Mouse (Mus musculus) hindbrain, embryonic 14.5 days (tissue): Measurements from ENCODE around the gene Znrf4. TPM values are rescaled to one million over a fixed set of nuclear protein-coding genes. Genes with fewer than 3 reads are reported as not detected.

Experiments
- ATAC-seq: fragments of 200-750 bp; cut with Nextera tagmentation; 2 replicates; pipeline ENCODE4 v1.8.0; 2017; ENCODE audit warnings: moderate number of reproducible peaks, mild to moderate bottlenecking, moderate TSS enrichment, moderate library complexity; ENCODE audit not compliant: low FRiP score
- DNase-seq: peaks from one replicate; pipeline ENCODE4 v3.0.0-alpha.2; 2015; ENCODE audit warnings: low spot score
- H3K27ac ChIP-seq: fragments of 300-500 bp; sonication (generic); 2 replicates; pipeline ENCODE4 v1.5.1; 2014; ENCODE audit warnings: mild to moderate bottlenecking, moderate library complexity
- H3K27me3 ChIP-seq: fragments of 300-500 bp; sonication (generic); 2 replicates; pipeline ENCODE4 v1.6.1; 2014; ENCODE audit warnings: mild to moderate bottlenecking, low read length, mixed read lengths; ENCODE audit not compliant: control insufficient read depth, insufficient read depth
- H3K36me3 ChIP-seq: fragments of 300-500 bp; sonication (generic); replicated peaks from 2 replicates; pipeline ENCODE4 v1.6.1; 2014; ENCODE audit not compliant: control insufficient read depth, insufficient read depth
- H3K4me1 ChIP-seq: fragments of 300-500 bp; sonication (generic); replicated peaks from 2 replicates; pipeline ENCODE4 v1.6.1; 2014; ENCODE audit warnings: antibody characterized with exemption, low read length, mixed read lengths; ENCODE audit not compliant: control insufficient read depth, insufficient read depth
- H3K4me2 ChIP-seq: fragments of 300-500 bp; sonication (generic); replicated peaks from 2 replicates; pipeline ENCODE4 v1.6.1; 2014; ENCODE audit warnings: mild to moderate bottlenecking, moderate library complexity
- H3K4me3 ChIP-seq: fragments of 300-500 bp; sonication (generic); replicated peaks from 2 replicates; pipeline ENCODE4 v1.5.1; 2014; ENCODE audit warnings: mild to moderate bottlenecking, low read length
- H3K9ac ChIP-seq: fragments of 300-500 bp; sonication (generic); 2 replicates; pipeline ENCODE4 v1.6.1; 2014
- H3K9me3 ChIP-seq: fragments of 300-500 bp; sonication (generic); 2 replicates; pipeline ENCODE4 v1.6.1; 2016; ENCODE audit warnings: low read length; ENCODE audit not compliant: control insufficient read depth
- WGBS: fragments of 180-500 bp; shearing (Covaris S2); extraction: QIAGEN DNeasy Blood & Tissue Kit; methylation state at CpG from one replicate; pipeline ENCODE4 v1.1.7; 2014; 5-methylcytosine and 5-hydroxymethylcytosine counted together
- polyA plus RNA-seq: library from polyadenylated mRNA; unstranded; fragments of >200 nt; fragmentation: Nextera tagmentation; extraction: Ambion mirVana; gene quantifications from 2 replicates; pipeline ENCODE4 v1.2.1, GENCODE M21; 2014

Znrf4 gene
- polyA plus RNA-seq, 1 experiment from 2014 or later: not detected

- H3K4me3 ChIP-seq: no peak overlapping the region
Measured at GRCm38 (mm10) chr17:56482671-56483070, 29.6 kb downstream of the Znrf4 start.

GRCm38 (mm10) chr17:56479358-56479757 lies 32.9 kb downstream of the Znrf4 start:
- Histone ChIP-seq H3K36me3 (no peaks in the 10 kb centered on the region), H3K4me3 (no peak overlapping the region), H3K4me1 (no peaks in the 10 kb centered on the region), H3K27me3 (no peaks in the 10 kb centered on the region), H3K9ac (no peak overlapping the region), H3K27ac (no peak overlapping the region), H3K9me3 (no peaks in the 10 kb centered on the region), H3K4me2 (no peak overlapping the region)
- ATAC-seq: no peak
- peak; percentile 70 for DNase-seq
- 10% methylated on average over 6 of the region's 6 CpGs for WGBS

More at GRCm38 (mm10) chr17:56482671-56483070, 29.6 kb downstream of the Znrf4 start:
- H3K4me1 ChIP-seq: peaks cover 7% of the 10 kb centered on the region
- H3K4me2 ChIP-seq: no peak overlapping the region
- H3K36me3 ChIP-seq: no peaks in the 10 kb centered on the region
- 86% methylated on average over 1 of the region's 1 CpGs for WGBS
- no peak overlapping the region for H3K9ac ChIP-seq
- no peak overlapping the region for H3K27ac ChIP-seq
- ATAC-seq (no peak), DNase-seq (no peak)
- no peaks in the 10 kb centered on the region for H3K27me3 ChIP-seq
- no peaks in the 10 kb centered on the region for H3K9me3 ChIP-seq

- 70% methylated on average over 11 of the region's 11 CpGs for WGBS
- no peak overlapping the region for H3K4me3 ChIP-seq
Measured at GRCm38 (mm10) chr17:56478191-56478611, 34.0 kb downstream of the Znrf4 start.

GRCm38 (mm10) chr17:56477191-56477818 lies 34.9 kb downstream of the Znrf4 start:
- no peaks in the 10 kb centered on the region for H3K9me3 ChIP-seq
- no peaks in the 10 kb centered on the region for H3K36me3 ChIP-seq
- no peak for DNase-seq
- H3K4me1 ChIP-seq: peaks cover 16% of the 10 kb centered on the region
- H3K4me2 ChIP-seq: no peak overlapping the region
- H3K27me3 ChIP-seq: no peaks in the 10 kb centered on the region
- no peak overlapping the region for H3K27ac ChIP-seq
- H3K4me3 ChIP-seq: no peak overlapping the region
- 80% methylated on average over 19 of the region's 19 CpGs for WGBS
- ATAC-seq: no peak
- H3K9ac ChIP-seq: no peak overlapping the region

More at GRCm38 (mm10) chr17:56478191-56478611, 34.0 kb downstream of the Znrf4 start:
- H3K36me3 ChIP-seq: no peaks in the 10 kb centered on the region
- no peaks in the 10 kb centered on the region for H3K27me3 ChIP-seq
- DNase-seq (no peak), ATAC-seq (no peak)
- H3K27ac ChIP-seq: no peak overlapping the region
- peaks cover 8% of the 10 kb centered on the region for H3K4me1 ChIP-seq
- H3K4me2 ChIP-seq: no peak overlapping the region
- H3K9me3 ChIP-seq: no peaks in the 10 kb centered on the region
- H3K9ac ChIP-seq: no peak overlapping the region

- Histone ChIP-seq H3K36me3 (no peaks in the 10 kb centered on the region), H3K4me3 (peak within 1 kb of the TSS; percentile 87), H3K27me3 (no peaks in the 10 kb centered on the region), H3K27ac (peak within 1 kb of the TSS; percentile 96), H3K9ac (peak within 1 kb of the TSS; percentile 91), H3K4me1 (peaks cover 25% of the 10 kb centered on the region), H3K9me3 (no peaks in the 10 kb centered on the region), H3K4me2 (peak within 1 kb of the TSS; percentile 99)
- ATAC-seq (peak; percentile 88), DNase-seq (peak; percentile 98)
- WGBS: 0% methylated on average over 25 of the region's 27 CpGs
Measured at GRCm38 (mm10) chr17:56476402-56476752, 35.9 kb downstream of the Znrf4 start, which contains the start of gene Ptprs. Gene Ptprs (minus strand): TSS chr17:56476483.

- H3K4me2 ChIP-seq: peak overlapping the region; percentile 99
- peaks cover 31% of the 10 kb centered on the region for H3K4me1 ChIP-seq
- peak overlapping the region; percentile 87 for H3K4me3 ChIP-seq
- no peaks in the 10 kb centered on the region for H3K9me3 ChIP-seq
- peak; percentile 35 for ATAC-seq
- 2% methylated on average over 61 of the region's 66 CpGs for WGBS
- H3K36me3 ChIP-seq: no peaks in the 10 kb centered on the region
- no peaks in the 10 kb centered on the region for H3K27me3 ChIP-seq
- H3K9ac ChIP-seq: peak overlapping the region; percentile 91
- peak; percentile 63 for DNase-seq
- H3K27ac ChIP-seq: peak overlapping the region; percentile 96
Measured at GRCm38 (mm10) chr17:56475584-56476401, 36.4 kb downstream of the Znrf4 start.

- under 1% methylated on average over 24 of the region's 24 CpGs for WGBS
- peak; percentile 78 for DNase-seq
- H3K4me3 ChIP-seq: peak overlapping the region; percentile 87
Measured at GRCm38 (mm10) chr17:56474831-56475581, 37.2 kb downstream of the Znrf4 start.

GRCm38 (mm10) chr17:56474311-56474830 lies 37.9 kb downstream of the Znrf4 start:
- Histone ChIP-seq H3K9ac (peak overlapping the region; percentile 91), H3K36me3 (no peaks in the 10 kb centered on the region), H3K9me3 (no peaks in the 10 kb centered on the region), H3K27ac (peak overlapping the region; percentile 96), H3K27me3 (no peaks in the 10 kb centered on the region), H3K4me2 (peak overlapping the region; percentile 99), H3K4me1 (peaks cover 45% of the 10 kb centered on the region), H3K4me3 (peak overlapping the region; percentile 87)
- no peak for DNase-seq
- 3% methylated on average over 25 of the region's 32 CpGs for WGBS
- no peak for ATAC-seq

More at GRCm38 (mm10) chr17:56474831-56475581, 37.2 kb downstream of the Znrf4 start:
- H3K9me3 ChIP-seq: no peaks in the 10 kb centered on the region
- no peaks in the 10 kb centered on the region for H3K27me3 ChIP-seq
- peak; percentile 18 for ATAC-seq
- peak overlapping the region; percentile 91 for H3K9ac ChIP-seq
- peaks cover 39% of the 10 kb centered on the region for H3K4me1 ChIP-seq
- H3K36me3 ChIP-seq: no peaks in the 10 kb centered on the region
- H3K4me2 ChIP-seq: peak overlapping the region; percentile 99
- H3K27ac ChIP-seq: peak overlapping the region; percentile 96

- H3K9ac ChIP-seq: peak overlapping the region; percentile 91
- H3K4me2 ChIP-seq: peak overlapping the region; percentile 99
- no peaks in the 10 kb centered on the region for H3K9me3 ChIP-seq
- H3K27ac ChIP-seq: peak overlapping the region; percentile 96
- WGBS: 4% methylated on average over 11 of the region's 11 CpGs
- H3K4me3 ChIP-seq: peak overlapping the region; percentile 87
- ATAC-seq: no peak
- no peaks in the 10 kb centered on the region for H3K27me3 ChIP-seq
- DNase-seq: no peak
- H3K36me3 ChIP-seq: no peaks in the 10 kb centered on the region
- H3K4me1 ChIP-seq: peaks cover 54% of the 10 kb centered on the region
Measured at GRCm38 (mm10) chr17:56473611-56473905, 38.7 kb downstream of the Znrf4 start.
